Mouse (Mus musculus) lung, postnatal 25 days (tissue): ENCODE data around the gene Rhof.
"Not testable (repeated sequence)": the region's sequence is repeated elsewhere in the genome, so short reads cannot be mapped to it uniquely, and the experiment has no call there.

ENCODE experiments used
- DNase-seq: peaks from one replicate; pipeline ENCODE4 v3.0.0; 2022; ENCODE audit warnings: low spot score

The Rhof gene

DNA sequence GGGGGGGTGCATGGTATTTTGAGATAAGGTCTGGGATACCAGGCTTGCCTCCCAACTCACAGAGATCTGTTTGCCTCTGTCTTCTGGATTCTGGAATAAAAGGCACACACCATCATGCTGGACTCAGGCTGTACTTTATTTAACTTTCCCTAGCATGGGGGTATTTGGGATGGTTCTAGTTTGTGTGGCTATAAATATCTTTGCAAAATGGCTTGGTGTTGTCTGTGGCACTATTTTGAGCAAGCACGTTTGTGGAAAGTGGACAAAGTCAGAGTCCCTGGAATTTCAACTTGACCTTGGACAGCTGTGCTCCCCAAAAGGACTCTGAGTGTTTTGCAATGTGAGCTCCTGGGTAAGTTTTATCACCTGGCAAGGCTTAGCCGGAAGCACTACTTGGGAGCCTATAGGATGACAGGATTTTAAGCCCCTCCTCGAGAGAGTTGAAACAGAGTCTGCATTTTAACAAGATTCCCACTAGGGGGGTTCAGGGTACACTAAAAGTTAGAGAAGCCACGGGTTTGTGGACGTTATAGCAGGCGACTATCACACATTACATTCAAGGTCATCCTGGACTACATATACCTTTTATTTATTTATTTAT is 65.0 kb downstream of the Rhof start:
- no peak for DNase-seq

DNA sequence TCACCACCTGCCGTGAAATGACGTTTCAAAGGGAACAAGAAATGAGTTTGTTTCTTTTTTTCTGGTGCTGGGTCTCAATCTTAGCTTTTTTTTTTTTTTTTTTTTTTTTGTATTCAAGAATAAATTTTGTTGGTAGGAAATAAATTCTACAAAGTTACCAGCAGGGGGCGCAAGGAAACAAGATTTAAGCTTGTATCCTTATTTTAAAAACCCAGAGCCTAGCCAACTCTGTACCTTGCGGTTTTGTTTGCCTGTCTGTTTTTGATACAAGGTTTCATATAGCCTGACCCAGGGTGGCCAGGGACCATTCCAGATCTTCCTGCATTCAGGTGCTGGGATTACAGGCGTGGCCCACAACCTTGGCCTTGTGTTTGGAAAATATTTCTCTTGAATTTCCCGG is 68.3 kb downstream of the Rhof start:
- DNase-seq: peak; percentile 71

DNA sequence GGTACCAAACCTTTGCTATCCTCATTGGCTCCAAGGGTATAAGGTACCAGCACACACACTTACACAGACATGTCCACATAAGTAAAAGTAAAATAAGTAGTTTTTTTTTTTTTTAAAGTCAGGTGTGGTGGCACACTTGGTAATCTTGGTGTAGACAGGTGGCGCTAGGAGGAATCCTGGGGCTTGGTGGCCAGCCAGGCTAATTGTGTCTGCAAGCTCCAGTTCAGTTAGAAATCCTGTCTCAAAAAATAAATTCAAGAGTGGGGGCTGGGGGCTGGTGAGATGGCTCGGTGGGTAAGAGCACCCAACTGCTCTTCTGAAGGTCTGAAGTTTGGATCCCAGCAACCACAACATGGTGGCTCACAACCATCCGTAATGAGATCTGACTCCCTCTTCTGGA is 69.4 kb downstream of the Rhof start:
- no peak for DNase-seq

DNA sequence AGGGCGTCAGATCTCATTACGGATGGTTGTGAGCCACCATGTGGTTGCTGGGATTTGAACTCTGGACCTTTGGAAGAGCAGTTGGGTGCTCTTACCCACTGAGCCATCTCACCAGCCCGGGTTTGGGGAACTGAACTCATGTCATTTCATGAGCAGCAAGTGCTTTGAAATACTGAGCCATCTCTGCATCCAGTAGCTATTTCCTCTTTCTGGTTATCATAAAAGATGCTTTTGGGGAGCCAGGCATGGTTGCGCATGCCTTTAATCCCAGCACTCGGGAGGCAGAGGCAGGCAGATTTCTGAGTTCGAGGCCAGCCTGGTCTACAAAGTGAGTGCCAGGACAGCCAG is 71.1 kb downstream of the Rhof start:
- DNase-seq: not testable (repeated sequence)

DNA sequence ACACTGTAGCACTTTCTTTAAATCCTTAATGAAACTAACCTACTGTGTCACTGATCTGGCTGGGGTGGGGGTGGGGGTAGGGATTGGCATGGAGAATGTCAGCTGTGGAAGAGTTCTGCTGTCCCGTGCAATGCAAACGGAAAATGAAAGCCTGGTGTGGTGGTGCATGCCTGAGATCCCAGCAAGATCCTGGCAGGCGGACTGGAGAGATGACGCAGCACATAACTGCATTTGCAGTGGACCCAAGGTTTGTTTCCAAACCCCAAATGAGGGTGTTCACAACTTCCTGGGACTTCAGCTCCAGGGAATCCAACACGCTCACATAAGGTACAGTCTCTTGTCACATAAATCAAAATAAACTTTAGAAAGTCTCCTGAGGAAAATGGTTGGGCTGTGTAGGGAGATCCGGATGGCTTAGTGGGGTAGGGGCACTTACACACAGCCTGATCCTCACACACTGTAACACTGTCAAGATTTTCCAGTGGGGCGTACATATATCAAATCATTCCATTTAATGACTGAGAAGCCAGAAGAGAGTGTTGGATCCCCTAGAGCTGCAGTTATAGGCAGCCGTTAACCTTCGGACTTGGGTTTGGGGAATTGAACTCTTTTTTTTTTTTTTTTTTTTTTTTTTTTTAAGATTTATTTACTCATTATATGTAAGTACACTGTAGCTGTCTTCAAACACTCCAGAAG is 71.6 kb downstream of the Rhof start:
- peak; percentile 55 for DNase-seq

DNA sequence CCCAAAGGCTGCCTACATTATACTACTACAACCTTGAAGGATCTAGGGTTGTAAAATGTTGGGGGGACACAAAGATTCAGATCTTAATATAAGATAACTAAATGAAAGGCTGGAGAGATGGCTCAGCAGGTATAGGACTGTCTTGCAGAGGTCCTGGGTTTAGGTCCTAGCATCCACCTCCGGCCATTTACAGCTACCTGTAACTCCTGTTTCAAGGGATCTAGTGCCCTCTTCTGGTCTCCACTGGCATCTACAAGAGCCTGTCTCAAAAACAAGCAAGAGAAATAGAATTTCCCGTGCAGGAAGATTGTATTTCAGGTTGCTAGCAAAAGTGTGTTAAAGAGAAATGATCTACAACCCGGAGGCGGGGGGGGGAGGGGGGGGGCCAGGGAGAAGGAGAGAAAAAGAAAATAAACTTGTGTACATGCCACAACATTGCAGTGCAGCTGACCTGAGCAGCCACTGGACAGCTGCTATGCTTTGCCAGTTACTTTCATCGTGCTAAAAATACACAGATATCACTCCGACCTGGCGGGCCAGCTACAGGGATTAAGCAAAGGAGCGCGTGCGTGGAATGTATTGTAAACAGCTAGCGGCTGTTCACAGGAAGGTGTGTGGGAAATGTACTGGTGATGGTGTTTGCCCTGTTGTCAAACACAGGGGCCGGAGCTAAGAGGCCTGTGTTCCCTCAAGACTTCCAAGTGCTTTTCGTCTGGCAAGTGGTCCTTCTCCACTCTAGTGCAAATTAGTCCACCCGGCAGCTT is 72.6 kb downstream of the Rhof start:
- DNase-seq: peak; percentile 67

DNA sequence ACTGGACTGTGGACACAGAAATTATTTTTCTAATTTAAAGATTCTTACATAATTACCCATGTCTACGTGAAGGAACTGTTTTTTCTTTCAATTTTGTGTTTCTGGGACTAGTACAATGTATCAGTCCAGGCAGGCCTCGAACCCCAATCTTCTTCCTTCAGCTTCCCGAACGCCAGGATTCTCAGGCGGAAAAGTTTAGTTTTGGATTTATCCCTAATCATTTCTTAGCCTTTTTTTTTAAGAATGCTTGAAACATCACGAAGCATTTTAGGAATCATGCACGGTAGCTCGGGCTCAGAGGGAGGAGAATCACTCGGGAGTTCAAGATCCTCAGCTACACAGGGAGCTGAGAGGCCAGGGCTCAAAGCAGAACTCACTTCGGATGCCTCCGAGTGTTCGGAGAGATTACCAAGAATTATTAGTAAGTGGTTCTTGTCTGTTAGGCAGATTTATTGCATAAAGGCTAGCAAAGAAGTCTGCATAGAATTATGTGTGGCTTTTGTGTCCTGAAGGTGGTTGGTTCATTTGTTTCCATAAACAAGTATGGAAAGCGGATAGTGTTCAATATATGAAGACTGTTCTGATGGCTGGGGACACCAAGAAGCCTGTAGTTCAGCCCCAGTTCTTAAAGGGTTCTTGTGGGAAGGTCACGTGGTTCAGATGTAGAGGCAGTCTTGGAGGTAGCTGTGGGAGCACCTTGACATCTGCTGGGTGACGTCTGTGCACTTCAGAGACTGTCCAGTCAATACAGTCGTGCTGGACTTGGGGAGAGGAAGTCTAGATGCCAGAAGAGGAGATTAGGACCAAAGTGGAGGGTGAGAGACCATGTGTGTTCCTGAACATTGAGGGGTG is 74.0 kb downstream of the Rhof start:
- DNase-seq: no peak

DNA sequence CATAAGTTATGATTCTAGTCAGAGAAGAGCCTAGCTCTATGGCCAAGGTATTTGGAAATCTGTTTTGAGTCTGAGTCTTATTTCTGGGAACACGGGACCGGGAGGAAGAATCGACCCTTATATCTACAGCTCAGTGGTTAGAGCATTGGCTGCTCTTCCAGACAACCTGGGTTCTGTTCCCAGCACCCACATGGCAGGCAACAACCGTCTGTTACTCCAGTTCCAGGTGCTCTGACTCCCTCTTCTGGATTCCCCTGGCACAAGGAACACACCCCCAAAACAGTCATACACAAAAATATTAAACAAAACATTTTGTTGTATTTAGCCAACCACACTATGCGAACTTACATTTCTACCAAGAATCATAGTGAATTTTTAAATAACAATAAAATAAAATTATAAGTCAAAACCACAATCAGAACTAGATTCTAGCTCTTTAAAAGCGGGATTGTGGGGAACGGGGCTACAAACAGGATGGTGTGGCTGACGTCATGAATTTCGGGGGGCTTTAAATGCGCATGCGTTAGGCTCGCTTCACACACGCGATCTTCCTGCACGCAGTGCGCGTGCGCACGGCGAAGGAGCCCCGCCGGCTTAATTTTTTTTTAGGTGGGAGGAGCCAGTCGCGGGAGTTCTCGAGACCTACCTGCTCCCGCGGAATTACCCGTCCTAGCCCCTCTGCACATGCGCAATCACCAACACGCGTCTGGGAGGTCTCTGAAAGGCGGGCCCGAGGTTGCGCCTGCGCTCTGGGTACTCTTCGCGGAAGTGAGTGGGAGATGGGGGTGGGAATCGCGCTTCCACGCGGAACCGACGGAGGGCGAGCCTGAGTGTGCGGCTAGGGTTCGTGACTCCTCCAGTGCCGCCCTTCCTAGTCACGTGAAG is 74.9 kb downstream of the Rhof start:
- peak; percentile 100 for DNase-seq
